In the genomic region with DNA sequence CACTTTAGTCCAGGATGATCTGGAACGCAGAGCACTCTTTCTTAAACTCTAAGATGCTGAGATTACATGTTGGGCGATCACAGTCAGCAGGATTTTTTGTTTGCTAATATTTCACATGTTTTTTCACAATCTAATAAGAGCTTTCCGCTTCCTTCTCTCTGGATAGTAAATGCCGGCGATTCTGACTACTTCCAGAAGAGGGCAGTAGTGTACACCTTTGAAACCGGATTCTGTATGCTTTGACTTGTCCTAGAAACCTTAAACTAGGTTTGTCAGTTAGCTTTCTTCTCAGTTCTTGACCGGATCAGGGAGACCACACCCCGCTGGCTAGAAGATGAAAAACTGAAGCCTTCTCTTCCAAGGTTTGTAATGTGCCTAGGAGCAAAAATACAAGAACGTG, we compare ENCODE assay signal across 9 mouse cellular contexts. TPM values are rescaled to one million over a fixed set of nuclear protein-coding genes. Genes with fewer than 3 reads are reported as not detected.
DNase-seq lines count a peak whose midpoint lies in the region; ATAC-seq and TF ChIP-seq lines count a peak whose summit lies in the region.
"Had no signal": no experiment of that assay in that cellular context is flagged by ENCODE, and none has a peak within 500 bp of the region (broad histone marks: within the 10 kb centered on the region; RNA-seq: fewer than 3 reads in every experiment).

No protein-coding gene starts in this region.

- no peak overlapping the region for H3K27ac ChIP-seq in forebrain, embryonic 14.5 days (ENCODE audit: low read depth, low read length)
- H3K27ac ChIP-seq in forebrain, embryonic 12.5 days = no peak overlapping the region
- H3K27ac ChIP-seq in lung, postnatal 0 days (ENCODE audit: low read length) = no peak overlapping the region
- H3K27ac ChIP-seq: hindbrain, embryonic 15.5 days had no signal

- DNase-seq in forebrain, embryonic 14.5 days (ENCODE audit: low spot score) = peak; percentile 84
- DNase-seq in urinary bladder, postnatal 36 days (ENCODE audit: low spot score in 2 of 2) = peak; percentile 65 to 69
- DNase-seq in urinary bladder, postnatal 4 days (ENCODE audit: low spot score in 2 of 2) = no peak
- peak; percentile 94 for DNase-seq in embryo, embryonic 10.5 days (ENCODE audit: low spot score)
- DNase-seq in kidney, postnatal 25 days = peak; percentile 46 to 80
- peak; percentile 79 for DNase-seq in lung, postnatal 0 days (ENCODE audit: low spot score)
- DNase-seq in telencephalon, adult 2 months (ENCODE audit: low read depth, low spot score) = peak; percentile 24

- no peaks in the 10 kb centered on the region for H3K27me3 ChIP-seq in forebrain, embryonic 14.5 days (replicated peaks; ENCODE audit: control insufficient read depth, insufficient read depth, low read length)
- H3K27me3 ChIP-seq in forebrain, embryonic 12.5 days = 0 out of 2 replicates have a peak, but pooled peaks cover 3% of the 10 kb centered on the region
- no peaks in the 10 kb centered on the region for H3K27me3 ChIP-seq in lung, postnatal 0 days (replicated peaks; ENCODE audit: insufficient read depth, low read length)
- H3K27me3 ChIP-seq: hindbrain, embryonic 15.5 days had no signal

- WGBS in forebrain, embryonic 14.5 days = 11% methylated on average over 9 of the region's 9 CpGs
- WGBS in forebrain, embryonic 12.5 days = 10% methylated on average over 9 of the region's 9 CpGs
- WGBS in lung, postnatal 0 days = 13% methylated on average over 9 of the region's 9 CpGs

- TF ChIP-seq CTCF in lung, postnatal 0 days (IDR thresholded peaks at IDR 0.05) = peak; percentile 79

- H3K4me1 ChIP-seq in forebrain, embryonic 14.5 days (ENCODE audit: control insufficient read depth, insufficient read depth, low read length) = no peaks in the 10 kb centered on the region
- peaks cover 5% of the 10 kb centered on the region; the same call in 1 of the 2 replicates for H3K4me1 ChIP-seq in forebrain, embryonic 12.5 days
- no peaks in the 10 kb centered on the region for H3K4me1 ChIP-seq in lung, postnatal 0 days (ENCODE audit: insufficient read depth, low read depth, low read length)
- H3K4me1 ChIP-seq: hindbrain, embryonic 15.5 days had no signal

- no peak overlapping the region for H3K9ac ChIP-seq in forebrain, embryonic 14.5 days (ENCODE audit: low read length)
- no peak overlapping the region for H3K9ac ChIP-seq in forebrain, embryonic 12.5 days
- no peak overlapping the region for H3K9ac ChIP-seq in lung, postnatal 0 days (replicated peaks; ENCODE audit: low read depth)
- H3K9ac ChIP-seq: hindbrain, embryonic 15.5 days had no signal

- H3K4me3 ChIP-seq in forebrain, embryonic 14.5 days (ENCODE audit: low read depth, low read length) = no peak overlapping the region
- H3K4me3 ChIP-seq in forebrain, embryonic 12.5 days (replicated peaks) = no peak overlapping the region
- no peak overlapping the region for H3K4me3 ChIP-seq in lung, postnatal 0 days (ENCODE audit: low read depth, low read length)
- H3K4me3 ChIP-seq: hindbrain, embryonic 15.5 days had no signal

- no peaks in the 10 kb centered on the region for H3K36me3 ChIP-seq in forebrain, embryonic 14.5 days (ENCODE audit: control insufficient read depth, insufficient read depth, low read length)
- no peaks in the 10 kb centered on the region for H3K36me3 ChIP-seq in forebrain, embryonic 12.5 days (replicated peaks)
- H3K36me3 ChIP-seq in lung, postnatal 0 days (ENCODE audit: insufficient read depth, low read length) = no peaks in the 10 kb centered on the region
- H3K36me3 ChIP-seq: hindbrain, embryonic 15.5 days had no signal

- H3K9me3 ChIP-seq in forebrain, embryonic 14.5 days (replicated peaks; ENCODE audit: control insufficient read depth, low read length) = no peaks in the 10 kb centered on the region
- no peaks in the 10 kb centered on the region for H3K9me3 ChIP-seq in forebrain, embryonic 12.5 days
- H3K9me3 ChIP-seq in lung, postnatal 0 days (ENCODE audit: low read length) = no peaks in the 10 kb centered on the region
- H3K9me3 ChIP-seq: hindbrain, embryonic 15.5 days had no signal

- no peak overlapping the region for H3K4me2 ChIP-seq in forebrain, embryonic 14.5 days (ENCODE audit: low read length)
- H3K4me2 ChIP-seq in forebrain, embryonic 12.5 days = no peak overlapping the region
- no peak overlapping the region for H3K4me2 ChIP-seq in lung, postnatal 0 days (replicated peaks; ENCODE audit: low read depth, low read length)
- H3K4me2 ChIP-seq: hindbrain, embryonic 15.5 days had no signal

- no peak for ATAC-seq in forebrain, embryonic 14.5 days
- no peak for ATAC-seq in forebrain, embryonic 12.5 days (ENCODE audit: low FRiP score)
- ATAC-seq in lung, postnatal 0 days = no peak

- no peak for TF ChIP-seq EP300 in lung, postnatal 0 days (IDR thresholded peaks at IDR 0.05)

RNA-seq across cellular contexts. Expression of a gene that starts 11.6 kb away (rescaled TPM):
- polyA plus RNA-seq in forebrain, embryonic 14.5 days (2014; fragmentation: Nextera tagmentation; extraction: Ambion mirVana) = 0.11 and 0.23 TPM in 2 replicates
- 2.2 and 3.1 TPM in 2 replicates for polyA plus RNA-seq in forebrain, embryonic 12.5 days (2016; fragmentation: Nextera tagmentation; extraction: Ambion mirVana)
- polyA plus RNA-seq in lung, postnatal 0 days (2015; fragmentation: Nextera tagmentation; extraction: Ambion mirVana) = 19.3 and 19.4 TPM in 2 replicates

RNA-seq across cellular contexts. Expression of a gene that starts 50.0 kb away (rescaled TPM):
- polyA plus RNA-seq in forebrain, embryonic 14.5 days (2014; fragmentation: Nextera tagmentation; extraction: Ambion mirVana) = 4.7 and 6.7 TPM in 2 replicates
- polyA plus RNA-seq in forebrain, embryonic 12.5 days (2016; fragmentation: Nextera tagmentation; extraction: Ambion mirVana) = 4.6 and 6.0 TPM in 2 replicates
- 20.0 and 20.9 TPM in 2 replicates for polyA plus RNA-seq in lung, postnatal 0 days (2015; fragmentation: Nextera tagmentation; extraction: Ambion mirVana)

Comparison
In these comparisons a context has a peak if more than half of its experiments do, and no peak if none do; other contexts are left out.
1. DNase-seq: peak in forebrain, embryonic 14.5 days (single experiment), urinary bladder, postnatal 36 days (2 of 2), embryo, embryonic 10.5 days (single experiment), kidney, postnatal 25 days (2 of 2), lung, postnatal 0 days (single experiment) and telencephalon, adult 2 months (single experiment); none in urinary bladder, postnatal 4 days (0 of 2).